18 mouse cellular contexts compared by ENCODE assay signal in the genomic region with DNA sequence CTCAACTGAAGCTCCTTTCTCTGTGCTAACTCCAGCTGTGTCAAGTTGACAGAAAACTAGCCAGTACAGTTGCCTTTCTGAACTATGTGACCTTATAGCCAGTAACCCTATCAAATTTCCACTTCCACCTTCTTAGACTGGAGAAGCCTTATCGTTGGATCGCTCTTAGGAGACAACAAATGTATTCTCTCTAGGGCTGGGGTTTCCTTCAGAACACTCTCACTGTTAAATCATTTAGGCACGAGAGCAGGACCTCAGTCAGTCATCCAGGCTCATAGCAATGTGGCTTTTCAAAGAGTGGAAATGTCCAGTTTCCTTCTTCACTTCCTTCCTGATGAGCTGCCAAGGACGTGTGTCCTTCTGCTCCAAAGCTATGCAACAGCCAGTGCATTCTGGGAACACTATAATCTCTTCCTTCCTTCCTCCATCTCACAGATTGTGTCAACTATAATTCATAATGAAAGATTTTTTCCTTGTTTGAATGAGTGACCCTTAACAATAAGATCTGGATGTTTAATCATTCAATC.
A peak's percentile ranks its signal among the peaks of the same experiment; 100 is the strongest.
DNase-seq lines count a peak whose midpoint lies in the region; ATAC-seq and TF ChIP-seq lines count a peak whose summit lies in the region.
"Had no signal": no experiment of that assay in that cellular context is flagged by ENCODE, and none has a peak within 500 bp of the region (broad histone marks: within the 10 kb centered on the region; RNA-seq: fewer than 3 reads in every experiment).

No protein-coding gene starts in this region.

- peaks cover 2% of the 10 kb centered on the region for H3K4me1 ChIP-seq in heart, adult 2 months (ENCODE audit: control insufficient read depth, insufficient read depth, low read length)
- peaks cover 8% of the 10 kb centered on the region; the same call in 1 of the 2 replicates for H3K4me1 ChIP-seq in kidney, embryonic 16.5 days (ENCODE audit: insufficient read depth, low read length)
- H3K4me1 ChIP-seq in kidney, postnatal 0 days (replicated peaks; ENCODE audit: insufficient read depth, low read length) = no peaks in the 10 kb centered on the region
- no peaks in the 10 kb centered on the region for H3K4me1 ChIP-seq in neural tube, embryonic 15.5 days
- H3K4me1 ChIP-seq: limb, embryonic 15.5 days; lung, embryonic 15.5 days; midbrain, embryonic 10.5 days; neural tube, embryonic 13.5 days had no signal

- peaks cover 5% of the 10 kb centered on the region; the same call in 1 of the 2 replicates for H3K36me3 ChIP-seq in heart, adult 2 months (ENCODE audit: control insufficient read depth, insufficient read depth, low read length)
- H3K36me3 ChIP-seq in kidney, embryonic 16.5 days (ENCODE audit: insufficient read depth, low read length) = peaks cover 9% of the 10 kb centered on the region; the same call in 1 of the 2 replicates
- no peaks in the 10 kb centered on the region for H3K36me3 ChIP-seq in kidney, postnatal 0 days (ENCODE audit: insufficient read depth, low read length)
- H3K36me3 ChIP-seq in neural tube, embryonic 15.5 days = no peaks in the 10 kb centered on the region
- H3K36me3 ChIP-seq: limb, embryonic 15.5 days; lung, embryonic 15.5 days; neural tube, embryonic 13.5 days had no signal

- ATAC-seq in kidney, embryonic 16.5 days (ENCODE audit: low FRiP score, low TSS enrichment) = no peak
- ATAC-seq in kidney, postnatal 0 days (replicated peaks; ENCODE audit: low FRiP score, low read depth) = no peak
- ATAC-seq in neural tube, embryonic 15.5 days (ENCODE audit: low FRiP score) = no peak
- ATAC-seq: forebrain, embryonic 14.5 days; hindbrain, postnatal 0 days had no signal

- peaks cover 8% of the 10 kb centered on the region; the same call in 1 of the 2 replicates for H3K79me2 ChIP-seq in heart, adult 2 months (replicated peaks; ENCODE audit: control insufficient read depth, insufficient read depth, low read length)

- H3K4me2 ChIP-seq in kidney, embryonic 16.5 days (replicated peaks; ENCODE audit: low read depth, low read length) = no peak overlapping the region
- no peak overlapping the region for H3K4me2 ChIP-seq in kidney, postnatal 0 days (ENCODE audit: low read length)
- no peak overlapping the region for H3K4me2 ChIP-seq in neural tube, embryonic 15.5 days
- H3K4me2 ChIP-seq: limb, embryonic 15.5 days; lung, embryonic 15.5 days; neural tube, embryonic 13.5 days had no signal

- H3K27me3 ChIP-seq in heart, adult 2 months (ENCODE audit: control insufficient read depth, insufficient read depth, low read length) = no peaks in the 10 kb centered on the region
- no peaks in the 10 kb centered on the region for H3K27me3 ChIP-seq in kidney, embryonic 16.5 days (ENCODE audit: insufficient read depth, low read length)
- no peaks in the 10 kb centered on the region for H3K27me3 ChIP-seq in kidney, postnatal 0 days (ENCODE audit: insufficient read depth, low read length)
- H3K27me3 ChIP-seq in neural tube, embryonic 15.5 days (replicated peaks) = no peaks in the 10 kb centered on the region
- H3K27me3 ChIP-seq: limb, embryonic 15.5 days; lung, embryonic 15.5 days; neural tube, embryonic 13.5 days had no signal

- 29% methylated on average over 4 of the region's 4 CpGs for WGBS in heart, adult 2 months
- WGBS in kidney, embryonic 16.5 days = 53% methylated on average over 4 of the region's 4 CpGs
- WGBS in kidney, postnatal 0 days = 36% methylated on average over 4 of the region's 4 CpGs
- WGBS in neural tube, embryonic 15.5 days = 87% methylated on average over 4 of the region's 4 CpGs

- H3K9me3 ChIP-seq in kidney, embryonic 16.5 days (ENCODE audit: low read length) = peaks cover 8% of the 10 kb centered on the region
- H3K9me3 ChIP-seq in kidney, postnatal 0 days (replicated peaks; ENCODE audit: low read length) = no peaks in the 10 kb centered on the region
- no peaks in the 10 kb centered on the region for H3K9me3 ChIP-seq in neural tube, embryonic 15.5 days (replicated peaks)
- H3K9me3 ChIP-seq: limb, embryonic 15.5 days; lung, embryonic 15.5 days; midbrain, embryonic 10.5 days; neural tube, embryonic 13.5 days had no signal

- peak; percentile 58 for TF ChIP-seq EP300 in heart, adult 2 months (IDR thresholded peaks at IDR 0.05; ENCODE audit: insufficient read depth, low read depth, low read length)

- H3K9ac ChIP-seq in heart, adult 2 months (ENCODE audit: low read depth, low read length) = no peak overlapping the region
- no peak overlapping the region for H3K9ac ChIP-seq in kidney, embryonic 16.5 days (replicated peaks; ENCODE audit: low read length)
- no peak overlapping the region for H3K9ac ChIP-seq in kidney, postnatal 0 days (ENCODE audit: low read depth, low read length)
- no peak overlapping the region for H3K9ac ChIP-seq in neural tube, embryonic 15.5 days (replicated peaks)
- H3K9ac ChIP-seq: limb, embryonic 15.5 days; lung, embryonic 15.5 days; neural tube, embryonic 13.5 days had no signal

- TF ChIP-seq POLR2A in heart, adult 2 months (IDR thresholded peaks at IDR 0.05; ENCODE audit: insufficient read depth, low read depth, low read length) = no peak

- no peak for DNase-seq in heart, adult 2 months
- DNase-seq in heart, postnatal 25 days (ENCODE audit: low spot score) = no peak
- peak; percentile 54 for DNase-seq in kidney, adult 9 months
- DNase-seq in kidney, postnatal 0 days (ENCODE audit: low spot score) = peak; percentile 48
- peak; percentile 43 for DNase-seq in lung, postnatal 25 days (ENCODE audit: low spot score)
- DNase-seq: adrenal gland, adult 2 months; cerebellum, adult 11-12 months; cerebellum, postnatal 25 days; right cerebral cortex, postnatal 25 days; thymus, postnatal 4 days had no signal

- no peak overlapping the region for H3K4me3 ChIP-seq in heart, adult 2 months
- no peak overlapping the region for H3K4me3 ChIP-seq in kidney, embryonic 16.5 days (ENCODE audit: low read length)
- no peak overlapping the region for H3K4me3 ChIP-seq in kidney, postnatal 0 days (replicated peaks; ENCODE audit: low read depth, low read length)
- H3K4me3 ChIP-seq in neural tube, embryonic 15.5 days (replicated peaks) = no peak overlapping the region
- H3K4me3 ChIP-seq: limb, embryonic 15.5 days; lung, embryonic 15.5 days; midbrain, embryonic 10.5 days; neural tube, embryonic 13.5 days had no signal

- TF ChIP-seq CTCF in heart, adult 2 months (IDR thresholded peaks at IDR 0.05) = no peak
- no peak for TF ChIP-seq CTCF in kidney, postnatal 0 days (IDR thresholded peaks at IDR 0.05; ENCODE audit: low read depth)

- peak overlapping the region; percentile 19 for H3K27ac ChIP-seq in heart, adult 2 months
- no peak overlapping the region for H3K27ac ChIP-seq in kidney, embryonic 16.5 days (ENCODE audit: low read length)
- H3K27ac ChIP-seq in kidney, postnatal 0 days = no peak overlapping the region
- H3K27ac ChIP-seq in neural tube, embryonic 15.5 days (replicated peaks) = no peak overlapping the region
- H3K27ac ChIP-seq: hindbrain, postnatal 0 days; limb, embryonic 15.5 days; lung, embryonic 15.5 days; midbrain, embryonic 10.5 days; neural tube, embryonic 13.5 days had no signal

- intact Hi-C loops in heart, adult 2 months (cut with DNase I) = loop anchor here (2.0 kb wide), 1 partner anchor 31 kb away; no protein-coding TSS in a partner anchor
- intact Hi-C loops in heart, postnatal 25 days (cut with DNase I) = loop anchor here (5.0 kb wide), 1 partner anchor 86 kb away; a partner anchor contains a TSS

Comparison
In these comparisons a context has a peak if more than half of its experiments do, and no peak if none do; other contexts are left out.
1. DNase-seq: peak in kidney, adult 9 months (single experiment), kidney, postnatal 0 days (single experiment) and lung, postnatal 25 days (single experiment); none in heart, adult 2 months (0 of 2) and heart, postnatal 25 days (single experiment).